In the genomic region with DNA sequence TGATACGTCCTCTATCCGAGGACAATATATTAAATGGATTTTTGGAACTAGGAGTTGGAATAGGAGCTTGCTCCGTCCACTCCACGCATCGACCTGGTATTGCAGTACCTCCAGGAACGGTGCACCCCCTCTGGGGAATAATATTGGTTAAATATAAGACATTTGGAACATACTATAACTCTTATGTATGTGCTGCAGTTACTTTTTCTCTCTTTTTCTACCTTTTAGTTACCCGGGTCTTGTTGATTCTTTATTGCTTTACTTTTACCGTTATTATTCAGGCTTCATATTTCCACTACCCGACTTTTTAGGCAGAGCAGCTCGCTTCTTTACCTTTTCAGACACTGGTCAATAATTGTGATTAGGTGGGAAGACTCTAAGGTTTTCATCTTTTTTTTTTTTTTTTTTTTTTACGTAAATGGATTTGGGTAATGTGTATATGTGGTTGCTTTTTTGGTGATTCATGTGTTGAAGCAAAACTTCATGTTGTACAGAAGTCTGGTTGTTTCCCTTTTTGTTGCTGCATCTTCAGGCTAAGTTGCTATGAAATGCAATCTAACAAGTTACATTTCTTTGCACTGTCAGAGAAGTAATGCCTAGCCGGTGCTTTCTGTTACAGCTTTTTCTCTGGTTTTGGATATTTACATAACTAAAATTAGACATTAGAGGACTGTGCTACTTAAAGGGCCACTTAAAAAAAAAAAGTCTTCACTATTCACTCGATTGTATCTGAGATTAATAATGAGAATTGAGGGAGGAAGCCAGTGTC, we compare ENCODE assay signal across 8 mouse cellular contexts. TPM values are rescaled to one million over a fixed set of nuclear protein-coding genes. Genes with fewer than 3 reads are reported as not detected.
DNase-seq lines count a peak whose midpoint lies in the region; ATAC-seq and TF ChIP-seq lines count a peak whose summit lies in the region.

No protein-coding gene starts in this region.

- H3K36me3 ChIP-seq in hindbrain, embryonic 14.5 days (replicated peaks; ENCODE audit: control insufficient read depth, insufficient read depth), result no peaks in the 10 kb centered on the region
- H3K36me3 ChIP-seq in limb, embryonic 14.5 days (ENCODE audit: control insufficient read depth, insufficient read depth, low read length), result no peaks in the 10 kb centered on the region
- H3K36me3 ChIP-seq in neural tube, embryonic 14.5 days (ENCODE audit: control insufficient read depth, insufficient read depth, low read length), result no peaks in the 10 kb centered on the region

- no peak for ATAC-seq in hindbrain, embryonic 14.5 days (ENCODE audit: low FRiP score)
- peak; percentile 75 for ATAC-seq in limb, embryonic 14.5 days (ENCODE audit: low FRiP score, low read depth)
- peak; percentile 13; the same call in 1 of the 2 replicates for ATAC-seq in neural tube, embryonic 14.5 days (ENCODE audit: low read depth)
- ATAC-seq in erythroblast, adult 5-6 weeks (replicated peaks; ENCODE audit: low FRiP score, poor library complexity, severe bottlenecking), result no peak

- peak overlapping the region; percentile 42 for H3K4me3 ChIP-seq in layer of hippocampus, adult 2 months
- peak overlapping the region; percentile 26 for H3K4me3 ChIP-seq in hindbrain, embryonic 14.5 days (replicated peaks; ENCODE audit: low read length)
- H3K4me3 ChIP-seq in limb, embryonic 14.5 days (replicated peaks; ENCODE audit: low read length), result peak overlapping the region; percentile 22
- H3K4me3 ChIP-seq in neural tube, embryonic 14.5 days (ENCODE audit: low read depth, low read length), result peak overlapping the region; percentile 19; the same call in 1 of the 2 replicates

- peak in 1 of 2 experiments; percentile 51 for DNase-seq in layer of hippocampus, adult 2 months (ENCODE audit: low spot score in 2 of 2)
- no peak for DNase-seq in layer of hippocampus, postnatal 10 days (ENCODE audit: low spot score in 2 of 2)
- DNase-seq in ES-CJ7 (ENCODE audit: low read depth, low spot score), result peak; percentile 74
- peak; percentile 67 for DNase-seq in embryo, embryonic 9.5 days (ENCODE audit: extremely low spot score)
- no peak for DNase-seq in hindbrain, embryonic 14.5 days (ENCODE audit: low spot score)
- peak; percentile 65 for DNase-seq in limb, embryonic 14.5 days (ENCODE audit: low spot score)

- H3K27me3 ChIP-seq in hindbrain, embryonic 14.5 days (ENCODE audit: control insufficient read depth, insufficient read depth, low read length), result no peaks in the 10 kb centered on the region
- H3K27me3 ChIP-seq in limb, embryonic 14.5 days (ENCODE audit: control insufficient read depth, insufficient read depth, low read length), result no peaks in the 10 kb centered on the region
- no peaks in the 10 kb centered on the region; the same call in 1 of the 2 replicates for H3K27me3 ChIP-seq in neural tube, embryonic 14.5 days (ENCODE audit: control insufficient read depth, insufficient read depth, low read length)

- H3K9ac ChIP-seq in hindbrain, embryonic 14.5 days, result no peak overlapping the region
- no peak overlapping the region for H3K9ac ChIP-seq in limb, embryonic 14.5 days (ENCODE audit: low read depth, low read length, severe bottlenecking)
- no peak overlapping the region for H3K9ac ChIP-seq in neural tube, embryonic 14.5 days (replicated peaks; ENCODE audit: low read depth, low read length)

- 11% methylated on average over 11 of the region's 13 CpGs for WGBS in hindbrain, embryonic 14.5 days
- WGBS in limb, embryonic 14.5 days, result 5% methylated on average over 10 of the region's 13 CpGs
- WGBS in neural tube, embryonic 14.5 days, result 12% methylated on average over 11 of the region's 13 CpGs

- H3K4me2 ChIP-seq in hindbrain, embryonic 14.5 days (replicated peaks), result peak overlapping the region; percentile 53
- peak overlapping the region; percentile 39 for H3K4me2 ChIP-seq in limb, embryonic 14.5 days (replicated peaks; ENCODE audit: low read depth, low read length, severe bottlenecking)
- H3K4me2 ChIP-seq in neural tube, embryonic 14.5 days (ENCODE audit: low read depth, low read length), result peak overlapping the region; percentile 43

- no peak for TF ChIP-seq CTCF in layer of hippocampus, adult 2 months (conservative IDR thresholded peaks at IDR 0.05)

- H3K27ac ChIP-seq in layer of hippocampus, adult 2 months, result no peak overlapping the region
- no peak overlapping the region for H3K27ac ChIP-seq in hindbrain, embryonic 14.5 days
- H3K27ac ChIP-seq in limb, embryonic 14.5 days (replicated peaks; ENCODE audit: low read depth, low read length), result no peak overlapping the region
- no peak overlapping the region for H3K27ac ChIP-seq in neural tube, embryonic 14.5 days (ENCODE audit: low read depth, low read length)

- no peak for TF ChIP-seq POLR2A in limb, embryonic 14.5 days (IDR thresholded peaks at IDR 0.05; ENCODE audit: borderline replicate concordance, extremely low read depth, insufficient read depth, insufficient read length)

- no peaks in the 10 kb centered on the region for H3K4me1 ChIP-seq in hindbrain, embryonic 14.5 days (replicated peaks; ENCODE audit: control insufficient read depth, insufficient read depth, low read length)
- no peaks in the 10 kb centered on the region for H3K4me1 ChIP-seq in limb, embryonic 14.5 days (ENCODE audit: control insufficient read depth, insufficient read depth, low read length)
- no peaks in the 10 kb centered on the region for H3K4me1 ChIP-seq in neural tube, embryonic 14.5 days (ENCODE audit: control insufficient read depth, insufficient read depth, low read length)

- no peaks in the 10 kb centered on the region for H3K9me3 ChIP-seq in hindbrain, embryonic 14.5 days (ENCODE audit: control insufficient read depth, low read length)
- H3K9me3 ChIP-seq in limb, embryonic 14.5 days (ENCODE audit: control insufficient read depth, low read length), result no peaks in the 10 kb centered on the region
- no peaks in the 10 kb centered on the region for H3K9me3 ChIP-seq in neural tube, embryonic 14.5 days (ENCODE audit: control insufficient read depth, low read length)

RNA-seq across cellular contexts. Expression of a gene that starts 25.1 kb away (rescaled TPM):
- 1 to 10 TPM; 3.1 to 3.6 TPM for total RNA-seq in layer of hippocampus, adult 2 months (2021)
- 1 to 10 TPM; 1.3 to 1.7 TPM for total RNA-seq in layer of hippocampus, postnatal 10 days (2021)
- 2.7 and 3.9 TPM in 2 replicates for polyA plus RNA-seq in hindbrain, embryonic 14.5 days (2014; fragmentation: Nextera tagmentation; extraction: Ambion mirVana)
- 1.1 and 1.5 TPM in 2 replicates for polyA plus RNA-seq in limb, embryonic 14.5 days (2012; rRNA removed)
- polyA plus RNA-seq in limb, embryonic 14.5 days (2014; fragmentation: Nextera tagmentation; extraction: Ambion mirVana), result 3.4 and 4.6 TPM in 2 replicates
- 3.0 and 3.1 TPM in 2 replicates for polyA plus RNA-seq in neural tube, embryonic 14.5 days (2014; fragmentation: Nextera tagmentation; extraction: Ambion mirVana)
- 0.63 TPM in 1 of 2 replicates, not detected in the other for total RNA-seq in erythroblast, adult 5-6 weeks (2015; ENCODE audit: low replicate concordance)
- total RNA-seq in erythroblast, adult 5-6 weeks (2017; ENCODE audit: low replicate concordance), result 1.1 TPM in 1 of 2 replicates, not detected in the other

RNA-seq across cellular contexts. Expression of a gene that starts 46.9 kb away (rescaled TPM):
- total RNA-seq in layer of hippocampus, adult 2 months (2021), result 1 to 10 TPM; 5.4 to 6.7 TPM
- total RNA-seq in layer of hippocampus, postnatal 10 days (2021), result 1 to 10 TPM; 4.8 to 6.4 TPM
- 6.3 and 7.8 TPM in 2 replicates for polyA plus RNA-seq in hindbrain, embryonic 14.5 days (2014; fragmentation: Nextera tagmentation; extraction: Ambion mirVana)
- 20.1 and 20.5 TPM in 2 replicates for polyA plus RNA-seq in limb, embryonic 14.5 days (2012; rRNA removed)
- polyA plus RNA-seq in limb, embryonic 14.5 days (2014; fragmentation: Nextera tagmentation; extraction: Ambion mirVana), result 29.5 and 31.2 TPM in 2 replicates
- 7.6 and 8.5 TPM in 2 replicates for polyA plus RNA-seq in neural tube, embryonic 14.5 days (2014; fragmentation: Nextera tagmentation; extraction: Ambion mirVana)
- 3.6 TPM in 1 of 2 replicates, not detected in the other for total RNA-seq in erythroblast, adult 5-6 weeks (2015; ENCODE audit: low replicate concordance)
- total RNA-seq in erythroblast, adult 5-6 weeks (2017; ENCODE audit: low replicate concordance), result 0.34 and 2.1 TPM in 2 replicates

RNA-seq across cellular contexts. Expression of a gene that starts 47.0 kb away (rescaled TPM):
- total RNA-seq in layer of hippocampus, adult 2 months (2021), result 10 to 100 TPM; 13.6 to 17.1 TPM
- total RNA-seq in layer of hippocampus, postnatal 10 days (2021), result 10 to 100 TPM; 35.5 to 41.4 TPM
- polyA plus RNA-seq in hindbrain, embryonic 14.5 days (2014; fragmentation: Nextera tagmentation; extraction: Ambion mirVana), result 36.8 and 39.8 TPM in 2 replicates
- polyA plus RNA-seq in limb, embryonic 14.5 days (2012; rRNA removed), result 3.8 and 4.0 TPM in 2 replicates
- polyA plus RNA-seq in limb, embryonic 14.5 days (2014; fragmentation: Nextera tagmentation; extraction: Ambion mirVana), result 3.0 and 4.6 TPM in 2 replicates
- 35.2 and 35.5 TPM in 2 replicates for polyA plus RNA-seq in neural tube, embryonic 14.5 days (2014; fragmentation: Nextera tagmentation; extraction: Ambion mirVana)
- not detected in 2 replicates for total RNA-seq in erythroblast, adult 5-6 weeks (2015; ENCODE audit: low replicate concordance)
- not detected in 2 replicates for total RNA-seq in erythroblast, adult 5-6 weeks (2017; ENCODE audit: low replicate concordance)

Comparison
In these comparisons a context has a peak if more than half of its experiments do, and no peak if none do; other contexts are left out.
1. DNase-seq: peak in ES-CJ7 (single experiment), embryo, embryonic 9.5 days (single experiment) and limb, embryonic 14.5 days (single experiment); none in layer of hippocampus, postnatal 10 days (0 of 2) and hindbrain, embryonic 14.5 days (single experiment).
2. ATAC-seq: peak in limb, embryonic 14.5 days (single experiment) and neural tube, embryonic 14.5 days (single experiment); none in hindbrain, embryonic 14.5 days (single experiment) and erythroblast, adult 5-6 weeks (single experiment).
3. RNA of a gene that starts 47.0 kb away (total RNA-seq): 35.5 to 41.4 TPM in layer of hippocampus, postnatal 10 days and 13.6 to 17.1 TPM in layer of hippocampus, adult 2 months; not detected in erythroblast, adult 5-6 weeks; every median in the first group is over 10 times any median in the second.
4. Peak in every context shown above with its lines, with median percentiles within 50 percentile points of each other: H3K4me3 ChIP-seq and H3K4me2 ChIP-seq.